Mouse (Mus musculus): ENCODE data around the gene Jph3.

DNA sequence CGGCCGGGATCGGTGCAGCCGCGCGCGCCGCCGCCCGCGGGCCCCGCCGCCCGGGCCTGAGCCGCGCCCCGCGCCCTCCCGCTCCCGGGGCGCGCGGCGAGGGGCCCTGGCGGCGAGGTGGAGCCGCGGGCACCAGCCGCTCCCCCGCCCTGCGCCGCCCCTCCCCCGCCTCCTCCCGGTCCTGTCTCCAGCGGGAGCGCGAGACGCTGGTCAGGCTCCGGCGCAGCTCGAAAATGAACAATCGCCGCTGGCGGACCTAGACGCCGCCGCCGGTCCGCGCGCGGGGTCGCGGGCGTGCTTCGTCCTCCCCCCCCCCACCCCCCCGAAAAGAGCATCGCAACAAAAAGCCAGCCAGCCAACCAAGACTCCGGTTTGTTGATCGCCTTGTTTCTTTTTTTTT lies 747 bp downstream of the Jph3 start:
- TF ChIP-seq CTCF (IDR thresholded peaks at IDR 0.05; ENCODE audit: borderline replicate concordance, insufficient read depth, low read length) (no peak), POLR2A (IDR thresholded peaks at IDR 0.05; ENCODE audit: low read depth, low read length) (no peak)
